Mouse (Mus musculus): ENCODE data around the gene Spdye4b.

DNA sequence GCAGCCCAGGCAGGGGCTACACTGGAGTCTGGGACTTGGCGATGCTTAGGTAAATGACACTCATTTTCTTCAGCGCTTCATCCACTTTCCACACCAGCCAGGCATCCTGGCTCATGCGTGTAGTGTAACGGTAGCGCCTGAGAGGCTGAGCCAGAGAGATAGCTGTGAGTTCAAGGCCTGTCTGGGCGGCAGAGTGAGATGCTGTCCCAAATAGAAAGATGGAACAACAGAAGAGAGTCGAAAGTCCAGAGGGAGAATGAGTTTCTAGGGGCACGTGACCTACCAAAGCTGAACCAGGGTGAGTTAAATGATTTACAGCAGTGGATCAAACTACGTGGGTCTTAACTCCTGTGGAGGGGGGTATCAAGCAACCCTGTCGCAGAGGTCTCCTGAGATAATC, 27.1 kb upstream of the Spdye4b start:
- no peak for TF ChIP-seq ZC3H11A (IDR thresholded peaks at IDR 0.05; ENCODE audit: borderline replicate concordance, low read depth, low read length)
- no peak for TF ChIP-seq HCFC1 (IDR thresholded peaks at IDR 0.05; ENCODE audit: borderline replicate concordance, insufficient read depth, low read length)

Data from ES-E14 (cell line).